4 mouse cellular contexts compared by ENCODE assay signal in the genomic region with DNA sequence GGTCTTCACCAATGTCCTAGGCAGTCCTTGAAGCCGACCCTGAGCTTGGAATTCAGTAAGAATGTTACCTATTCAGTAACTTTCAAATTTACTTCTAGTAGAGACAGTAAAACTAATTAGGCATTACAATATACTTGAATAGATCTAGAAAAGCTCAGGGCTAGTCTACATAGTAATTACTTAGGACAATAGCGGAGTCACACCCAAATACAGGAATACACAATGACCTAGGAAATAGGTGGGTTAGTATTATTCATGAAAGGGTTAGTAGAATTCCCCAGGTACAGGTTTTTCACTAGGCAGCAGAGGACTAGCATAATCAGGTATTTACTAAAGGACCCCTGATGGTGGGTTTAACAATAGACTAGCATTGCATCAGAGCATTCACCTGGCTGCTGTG.
DNase-seq lines count a peak whose midpoint lies in the region; TF ChIP-seq lines count a peak whose summit lies in the region.
"Not testable (repeated sequence)": the region's sequence is repeated elsewhere in the genome, so short reads cannot be mapped to it uniquely, and the experiment has no call there.

No protein-coding gene starts in this region.

- H3K4me1 ChIP-seq in ES-E14 (ENCODE audit: control insufficient read depth in 2 of 2, insufficient read depth in 2 of 2, low read length in 2 of 2, poor library complexity in 1 of 2): not testable (repeated sequence)

- in situ Hi-C loops in ES-E14 (cut with MboI; ENCODE audit: low sequenced_read_pairs in 2 of 2, unreplicated experiment in 2 of 2): not testable (repeated sequence)

- not testable (repeated sequence) for H3K9ac ChIP-seq in ES-E14 (ENCODE audit: insufficient read depth, low read depth, low read length, poor library complexity, severe bottlenecking)

- H3K27ac ChIP-seq in ES-E14 (ENCODE audit: insufficient read depth, low read depth, low read length, poor library complexity, severe bottlenecking): peak overlapping the region; percentile 97; the same call in 1 of the 2 replicates

- not testable (repeated sequence) for H3K36me3 ChIP-seq in ES-E14 (ENCODE audit: control insufficient read depth, insufficient read depth, low read length, poor library complexity, severe bottlenecking)

- H3K4me3 ChIP-seq in ES-E14 (ENCODE audit: insufficient read depth in 1 of 2, low read depth in 1 of 2, low read length in 2 of 2, poor library complexity in 1 of 2, severe bottlenecking in 1 of 2): not testable (repeated sequence)

- DNase-seq in ES-CJ7 (ENCODE audit: low read depth, low spot score): peak; percentile 89
- not testable (repeated sequence) for DNase-seq in ES-E14 (ENCODE audit: low read depth, low spot score)
- DNase-seq in R1 (ENCODE audit: low read depth, low spot score): peak; percentile 96
- peak; percentile 86 for DNase-seq in ZHBTc4 (ENCODE audit: low read depth, low spot score)

- not testable (repeated sequence) for H3K9me3 ChIP-seq in ES-E14 (ENCODE audit: control insufficient read depth, insufficient read depth, low read depth, low read length)

TF ChIP-seq in ES-E14, 5 proteins besides CTCF, POLR2A, EP300 and RAD21:
- TF ChIP-seq CHD2 (IDR thresholded peaks at IDR 0.05; ENCODE audit: low read depth, low read length): peak; percentile 69
